Mouse (Mus musculus) cerebellum, adult 9-10 months (tissue): ENCODE measurements around the gene Il34.

Source experiments
- DNase-seq: peaks from one replicate; pipeline ENCODE4 v3.0.0; 2022

The Il34 gene

GRCm38 (mm10) chr8:110731346-110731859, 74.3 kb downstream of the Il34 start:
- peak; percentile 51 for DNase-seq

GRCm38 (mm10) chr8:110726893-110727292, 78.8 kb downstream of the Il34 start:
- peak; percentile 75 for DNase-seq

GRCm38 (mm10) chr8:110725084-110725838, 80.5 kb downstream of the Il34 start:
- DNase-seq, result no peak

GRCm38 (mm10) chr8:110724493-110724892, 81.2 kb downstream of the Il34 start:
- no peak for DNase-seq

- no peak for DNase-seq
Measured at GRCm38 (mm10) chr8:110722414-110723011, 83.2 kb downstream of the Il34 start.

- peak; percentile 71 for DNase-seq
Measured at GRCm38 (mm10) chr8:110721606-110722413, 83.9 kb downstream of the Il34 start.

GRCm38 (mm10) chr8:110720685-110721598, 84.8 kb downstream of the Il34 start, which contains the start of gene Mtss1l:
Mtss1l (plus strand) TSS chr8:110721476.
- DNase-seq, result peak; percentile 82

GRCm38 (mm10) chr8:110719898-110720653, 85.6 kb downstream of the Il34 start:
- no peak for DNase-seq

GRCm38 (mm10) chr8:110718969-110719670, 86.6 kb downstream of the Il34 start:
- peak; percentile 61 for DNase-seq

- no peak for DNase-seq
Measured at GRCm38 (mm10) chr8:110718209-110718968, 87.3 kb downstream of the Il34 start.

- DNase-seq, result no peak
Measured at GRCm38 (mm10) chr8:110717131-110717530, 88.6 kb downstream of the Il34 start.

GRCm38 (mm10) chr8:110716075-110716474, 89.6 kb downstream of the Il34 start:
- DNase-seq, result peak; percentile 91

GRCm38 (mm10) chr8:110714827-110715519, 90.8 kb downstream of the Il34 start:
- DNase-seq, result no peak

GRCm38 (mm10) chr8:110713073-110713472, 92.7 kb downstream of the Il34 start:
- DNase-seq, result no peak

- no peak for DNase-seq
Measured at GRCm38 (mm10) chr8:110711271-110711934, 94.3 kb downstream of the Il34 start.

- no peak for DNase-seq
Measured at GRCm38 (mm10) chr8:110710593-110710992, 95.1 kb downstream of the Il34 start.

- DNase-seq, result no peak
Measured at GRCm38 (mm10) chr8:110708429-110708828, 97.3 kb downstream of the Il34 start.

GRCm38 (mm10) chr8:110706288-110706870, 99.3 kb downstream of the Il34 start:
- peak; percentile 61 for DNase-seq
